Mouse (Mus musculus): ENCODE results near the gene Pikfyve.
"Not testable (repeated sequence)": the region's sequence is repeated elsewhere in the genome, so short reads cannot be mapped to it uniquely, and the experiment has no call there.

Pikfyve gene

DNA sequence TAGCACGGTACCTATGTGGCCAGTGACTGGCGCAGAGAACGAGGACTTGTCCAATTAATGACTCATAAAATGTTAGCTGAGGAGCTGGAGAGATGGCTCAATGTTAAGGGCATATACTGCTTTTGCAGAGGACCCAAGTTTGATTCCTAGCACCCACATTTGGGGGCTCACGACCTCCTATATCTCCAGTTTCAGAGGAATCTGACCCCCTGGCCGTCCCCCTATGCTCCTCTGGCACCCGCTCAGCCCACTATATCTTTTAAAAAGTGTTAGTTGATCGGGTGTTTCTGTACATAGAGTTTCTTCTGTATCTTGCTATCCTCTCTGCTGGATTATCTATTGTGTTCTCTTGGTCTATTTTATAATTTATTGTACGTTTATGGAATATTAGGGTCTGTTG is 1.5 kb upstream of the Pikfyve start:
- DNase-seq (ENCODE audit: extremely low spot score, low read depth, low spot score): no peak

- no peak for DNase-seq (ENCODE audit: extremely low spot score, low read depth, low spot score)
These were observed 818 bp upstream of the Pikfyve start for GRCm38 (mm10) chr1:65185524-65186205.

- no peak for DNase-seq (ENCODE audit: extremely low spot score, low read depth, low spot score)
These were observed 569 bp downstream of the Pikfyve start for GRCm38 (mm10) chr1:65187074-65187430.

GRCm38 (mm10) chr1:65190172-65190571 is 3.7 kb downstream of the Pikfyve start:
- DNase-seq (ENCODE audit: extremely low spot score, low read depth, low spot score): no peak

DNA sequence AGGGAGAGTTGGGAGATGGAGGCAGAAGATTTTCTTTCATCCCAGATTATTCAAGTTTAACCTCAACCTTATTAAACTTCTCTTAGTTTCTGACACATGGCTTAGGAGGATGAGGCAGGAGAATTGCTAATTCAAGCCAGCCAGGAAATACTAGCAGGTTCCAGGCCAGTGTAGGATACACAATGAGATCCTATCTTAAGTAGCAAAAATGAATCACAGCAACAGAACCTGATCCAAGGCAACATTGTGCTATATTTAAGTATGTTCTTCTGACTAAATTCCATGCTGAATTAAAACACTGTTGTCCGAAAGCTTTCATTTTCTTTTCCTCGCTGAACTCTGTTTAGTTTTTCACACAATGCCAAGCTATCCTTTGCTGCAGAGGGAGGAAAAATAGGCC is 6.7 kb downstream of the Pikfyve start:
- DNase-seq (ENCODE audit: extremely low spot score, low read depth, low spot score): no peak

DNA sequence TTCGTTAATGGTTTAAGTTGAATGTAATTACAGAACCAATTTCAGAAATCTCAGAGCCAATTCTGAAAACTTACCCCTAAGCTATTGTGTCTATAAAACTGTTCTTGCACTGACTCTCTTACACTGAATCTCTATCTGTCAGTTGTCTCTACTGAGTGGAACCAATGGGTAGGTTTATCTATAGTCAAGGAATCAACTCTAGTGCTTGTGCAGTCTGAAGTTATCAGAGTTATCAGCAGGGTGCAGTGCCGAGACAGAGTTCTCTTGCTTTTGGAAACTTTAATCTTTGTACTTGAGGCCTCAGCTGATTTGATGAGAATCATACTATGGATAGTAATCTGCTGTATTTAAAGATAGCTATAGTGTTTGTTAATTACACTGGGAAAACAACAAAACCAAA is 11.9 kb downstream of the Pikfyve start:
- DNase-seq (ENCODE audit: extremely low spot score, low read depth, low spot score): no peak

DNA sequence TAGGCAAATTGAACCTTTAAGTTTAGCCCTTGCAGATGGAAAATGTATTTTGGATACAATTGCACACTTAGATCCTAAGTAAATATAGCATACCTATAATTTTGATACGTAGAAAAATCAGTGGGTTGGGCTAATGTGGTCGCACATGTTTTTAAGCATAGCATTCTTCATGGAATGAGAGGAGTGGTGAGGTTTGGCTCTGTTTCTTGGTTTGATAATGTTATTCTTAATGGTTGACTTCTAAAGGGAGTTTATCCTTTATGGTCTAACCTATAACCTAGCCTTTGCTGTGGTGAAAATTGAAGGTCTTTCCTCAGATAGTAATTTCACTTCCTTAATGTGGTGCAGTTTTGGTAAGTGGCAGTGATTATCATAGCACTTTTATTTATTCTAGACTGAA is 12.4 kb downstream of the Pikfyve start:
- no peak for DNase-seq (ENCODE audit: extremely low spot score, low read depth, low spot score)

- no peak for DNase-seq (ENCODE audit: extremely low spot score, low read depth, low spot score)
These were observed 17.8 kb downstream of the Pikfyve start for GRCm38 (mm10) chr1:65204299-65204698.

GRCm38 (mm10) chr1:65213214-65213613 is 26.7 kb downstream of the Pikfyve start:
- DNase-seq (ENCODE audit: extremely low spot score, low read depth, low spot score): no peak

- no peak for DNase-seq (ENCODE audit: extremely low spot score, low read depth, low spot score)
These were observed 31.1 kb downstream of the Pikfyve start for GRCm38 (mm10) chr1:65217567-65217966.

GRCm38 (mm10) chr1:65217972-65218371 is 31.5 kb downstream of the Pikfyve start:
- DNase-seq (ENCODE audit: extremely low spot score, low read depth, low spot score): no peak

GRCm38 (mm10) chr1:65223654-65224053 is 37.2 kb downstream of the Pikfyve start:
- no peak for DNase-seq (ENCODE audit: extremely low spot score, low read depth, low spot score)

GRCm38 (mm10) chr1:65227681-65228080 is 41.2 kb downstream of the Pikfyve start:
- DNase-seq (ENCODE audit: extremely low spot score, low read depth, low spot score): no peak

GRCm38 (mm10) chr1:65229768-65230167 is 43.3 kb downstream of the Pikfyve start:
- not testable (repeated sequence) for DNase-seq (ENCODE audit: extremely low spot score, low read depth, low spot score)

DNA sequence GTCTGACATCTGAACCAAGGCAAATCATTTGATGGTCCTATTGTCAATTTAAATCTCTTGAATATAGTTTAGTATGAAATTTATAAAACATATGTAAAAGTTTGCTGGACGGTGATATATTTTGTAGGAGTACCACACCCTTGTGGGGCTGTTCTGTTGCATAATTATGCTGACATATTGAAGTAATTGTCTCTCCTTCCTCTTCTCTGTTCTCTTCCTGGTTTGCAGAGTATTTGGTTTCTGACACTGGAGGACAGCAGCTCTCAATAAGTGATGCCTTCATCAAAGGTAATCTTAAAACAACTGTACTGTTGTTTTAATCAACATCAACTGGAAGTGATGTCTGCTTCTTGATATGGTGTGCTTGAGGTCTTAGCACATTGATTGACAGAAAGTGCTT is 44.1 kb downstream of the Pikfyve start:
- DNase-seq (ENCODE audit: extremely low spot score, low read depth, low spot score): no peak

DNA sequence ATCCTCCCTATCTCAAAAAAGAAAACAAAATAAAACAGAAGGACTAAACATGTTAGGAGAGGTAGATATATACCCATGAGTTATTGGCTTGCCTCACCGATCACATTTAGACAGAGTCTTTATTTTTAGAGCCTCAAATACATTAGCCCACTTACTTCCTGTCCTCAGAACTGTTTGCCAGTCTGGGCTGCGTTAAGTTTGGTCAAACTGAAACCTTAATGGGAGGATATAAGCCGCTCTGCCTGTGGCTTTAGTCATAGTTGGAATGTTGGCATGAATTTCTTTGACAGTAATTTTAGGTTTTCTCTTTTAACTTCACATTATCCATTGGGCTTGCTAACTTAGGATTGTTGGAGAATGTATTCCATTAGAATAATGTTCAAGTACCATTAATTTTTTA is 51.2 kb downstream of the Pikfyve start:
- DNase-seq (ENCODE audit: extremely low spot score, low read depth, low spot score): no peak

- no peak for DNase-seq (ENCODE audit: extremely low spot score, low read depth, low spot score)
These were observed 59.2 kb downstream of the Pikfyve start for GRCm38 (mm10) chr1:65245637-65246036.

DNA sequence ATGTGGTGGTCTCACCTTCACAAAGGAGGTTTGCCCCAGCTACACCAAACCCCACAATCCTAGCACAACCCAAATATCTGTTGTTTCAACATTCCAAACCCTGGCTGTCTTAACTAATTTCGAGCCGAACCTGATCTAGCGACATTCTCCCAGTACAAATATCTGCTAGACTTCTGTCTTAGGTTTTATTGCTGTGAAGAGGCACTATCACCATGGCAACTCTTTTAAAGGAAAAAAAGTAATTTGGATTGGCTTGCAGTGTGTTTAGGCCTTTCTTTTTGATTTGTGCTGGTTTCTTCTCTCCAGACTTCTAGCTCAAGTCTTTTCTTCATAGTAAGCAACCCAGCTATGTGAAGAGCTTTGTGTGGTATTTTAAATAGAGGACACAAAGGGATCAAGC is 94.0 kb downstream of the Pikfyve start:
- DNase-seq (ENCODE audit: extremely low spot score, low read depth, low spot score): no peak

DNA sequence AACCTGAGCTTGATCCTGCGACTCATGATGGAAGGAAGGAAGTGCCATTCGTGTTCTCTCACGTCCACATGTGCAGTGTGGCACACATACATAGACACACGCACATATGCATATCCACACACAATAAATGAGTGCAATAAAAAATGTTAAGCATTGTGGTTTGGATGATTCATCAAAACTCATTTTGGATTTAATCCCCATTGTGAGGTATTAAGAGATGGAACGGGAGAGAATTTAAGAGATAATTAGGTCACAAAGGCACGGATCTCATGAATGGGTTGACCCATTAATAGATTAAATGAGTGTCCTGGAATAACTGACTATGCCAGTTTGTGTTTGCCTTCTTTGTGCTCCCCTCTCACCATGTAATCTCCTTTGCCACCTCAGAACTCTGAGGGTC is 95.3 kb downstream of the Pikfyve start, which contains the start of gene Pth2r:
TSS of gene Pth2r (plus strand) at position 301 of the 400 bp plus-strand sequence.
- DNase-seq (ENCODE audit: extremely low spot score, low read depth, low spot score): no peak

DNA sequence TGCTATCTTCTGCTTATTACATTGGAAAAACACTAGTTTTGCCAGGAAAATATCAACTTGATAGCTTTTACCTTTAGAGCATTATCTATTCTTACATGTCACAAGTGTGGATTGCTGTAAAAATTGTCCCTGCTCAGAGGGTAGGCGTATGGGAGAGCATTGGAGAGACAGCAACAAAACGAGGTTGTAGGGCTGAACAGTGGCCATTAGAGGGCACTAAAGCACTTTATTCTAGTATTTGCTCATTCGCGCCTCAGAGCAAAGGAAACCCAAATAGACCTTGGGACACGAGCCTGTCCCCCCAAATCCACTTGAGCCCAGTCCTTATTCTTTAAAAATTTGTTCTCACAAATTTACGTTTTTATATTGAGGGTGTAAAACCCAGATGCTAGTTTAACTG is 96.3 kb downstream of the Pikfyve start:
- DNase-seq (ENCODE audit: extremely low spot score, low read depth, low spot score): peak; percentile 46

GRCm38 (mm10) chr1:65308476-65308875 is 122.0 kb downstream of the Pikfyve start:
- no peak for DNase-seq (ENCODE audit: extremely low spot score, low read depth, low spot score)

GRCm38 (mm10) chr1:65311214-65311933 is 124.9 kb downstream of the Pikfyve start:
- DNase-seq (ENCODE audit: extremely low spot score, low read depth, low spot score): no peak

- peak; percentile 44 for DNase-seq (ENCODE audit: extremely low spot score, low read depth, low spot score)
These were observed 125.6 kb downstream of the Pikfyve start for GRCm38 (mm10) chr1:65312118-65312517.

Measured in hindlimb bud, embryonic 11.5 days (tissue).